Mouse (Mus musculus) spleen, adult 2 months (tissue): Measurements from ENCODE around the gene Cps1. TPM values are rescaled to one million over a fixed set of nuclear protein-coding genes. Genes with fewer than 3 reads are reported as not detected.

Source experiments
- DNase-seq, 2 experiments: peaks; one replicate each; pipeline versions ENCODE4 v3.0.0 to v3.0.0-alpha.2; 2012 to 2021; ENCODE audit warnings: low spot score in 2 of 2, low read depth in 1 of 2
- H3K27ac ChIP-seq: fragments of 200-500 bp; 2 replicates; pipeline ENCODE4 v1.5.1; 2012; ENCODE audit warnings: low read length, inconsistent platforms; ENCODE audit not compliant: insufficient read depth
- H3K27me3 ChIP-seq: fragments of 200-500 bp; 2 replicates; pipeline ENCODE4 v1.6.1; 2012; ENCODE audit warnings: mild to moderate bottlenecking, moderate library complexity, low read length, inconsistent platforms; ENCODE audit not compliant: control insufficient read depth, insufficient read depth
- H3K36me3 ChIP-seq: fragments of 200-500 bp; 2 replicates; pipeline ENCODE4 v1.6.1; 2012; ENCODE audit warnings: mild to moderate bottlenecking, low read length, inconsistent platforms; ENCODE audit not compliant: control insufficient read depth, insufficient read depth
- H3K4me1 ChIP-seq: fragments of 200-500 bp; 2 replicates; pipeline ENCODE4 v1.6.1; 2011; ENCODE audit warnings: inconsistent platforms; ENCODE audit not compliant: control insufficient read depth, insufficient read depth, insufficient read length
- H3K4me3 ChIP-seq: fragments of 200-500 bp; 2 replicates; pipeline ENCODE4 v1.5.1; 2011; ENCODE audit warnings: mild to moderate bottlenecking, inconsistent platforms; ENCODE audit not compliant: insufficient read depth, insufficient read length; ENCODE audit errors: extremely low read depth
- CTCF ChIP-seq: fragments of 200-500 bp; IDR thresholded peaks from 2 replicates; pipeline ENCODE4 v1.5.1; 2011; ENCODE audit warnings: mild to moderate bottlenecking, inconsistent platforms; ENCODE audit not compliant: insufficient read depth, insufficient read length, insufficient replicate concordance; ENCODE audit errors: extremely low read depth
- POLR2A ChIP-seq: fragments of 200-500 bp; IDR thresholded peaks from 2 replicates; pipeline ENCODE4 v1.6.1; 2011; ENCODE audit warnings: low read depth, low read length, inconsistent platforms
- WGBS: fragments of 180-500 bp; shearing (Covaris S2); methylation state at CpG from one replicate; pipeline ENCODE4 v1.1.7; 2018; 5-methylcytosine and 5-hydroxymethylcytosine counted together
- polyA plus RNA-seq: library from polyadenylated mRNA; depleted of rRNA; stranded (reverse); fragments of >200 nt; gene quantifications from 2 replicates; pipeline ENCODE4 v1.2.3, GENCODE M21; 2012

Gene Cps1
- polyA plus RNA-seq, 1 experiment = 0.04 TPM

- no peaks in the 10 kb centered on the region for H3K36me3 ChIP-seq
- no peak overlapping the region for H3K4me3 ChIP-seq
- no peak for DNase-seq
- no peaks in the 10 kb centered on the region for H3K4me1 ChIP-seq
- H3K27ac ChIP-seq = no peak overlapping the region
- WGBS = 85% methylated on average over 7 of the region's 7 CpGs
- TF ChIP-seq POLR2A = no peak
- no peak for TF ChIP-seq CTCF
- no peaks in the 10 kb centered on the region for H3K27me3 ChIP-seq
Measured at GRCm38 (mm10) chr1:67223666-67224065, 100.8 kb downstream of the Cps1 start.

DNA sequence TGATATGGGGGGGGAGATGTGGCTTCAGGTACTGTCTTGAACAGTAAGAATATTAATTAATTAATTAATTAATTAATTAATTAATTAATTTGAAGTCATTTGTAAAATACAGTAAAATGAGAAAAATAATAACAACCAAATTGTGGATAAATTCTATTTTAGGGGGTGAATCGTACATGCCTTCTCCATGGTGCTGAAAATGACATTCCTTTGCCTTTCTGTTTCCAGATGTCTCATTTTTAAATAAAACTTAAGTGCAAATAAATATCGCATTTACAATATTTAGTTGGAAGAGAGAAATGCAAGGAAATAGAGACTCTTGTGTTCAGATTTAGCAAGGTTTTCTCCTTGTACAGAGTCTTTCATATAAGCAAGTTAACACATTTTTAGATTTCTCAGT, 112.0 kb downstream of the Cps1 start:
- Histone ChIP-seq H3K27ac (no peak overlapping the region), H3K27me3 (no peaks in the 10 kb centered on the region), H3K36me3 (no peaks in the 10 kb centered on the region), H3K4me3 (no peak overlapping the region), H3K4me1 (no peaks in the 10 kb centered on the region)
- DNase-seq = no peak
- no peak for TF ChIP-seq CTCF
- WGBS = 75% methylated on average over 2 of the region's 2 CpGs

GRCm38 (mm10) chr1:67235468-67236217, 112.8 kb downstream of the Cps1 start:
- Histone ChIP-seq H3K27me3 (no peaks in the 10 kb centered on the region), H3K27ac (no peak overlapping the region), H3K4me3 (no peak overlapping the region), H3K4me1 (no peaks in the 10 kb centered on the region), H3K36me3 (no peaks in the 10 kb centered on the region)
- 84% methylated on average over 7 of the region's 7 CpGs for WGBS
- DNase-seq = no peak
- TF ChIP-seq POLR2A (no peak), CTCF (no peak)

- WGBS = 100% methylated on average over 1 of the region's 1 CpGs
- no peaks in the 10 kb centered on the region for H3K4me1 ChIP-seq
- H3K4me3 ChIP-seq = no peak overlapping the region
- H3K27ac ChIP-seq = no peak overlapping the region
- H3K27me3 ChIP-seq = no peaks in the 10 kb centered on the region
- TF ChIP-seq CTCF = no peak
- TF ChIP-seq POLR2A = no peak
- no peak for DNase-seq
- no peaks in the 10 kb centered on the region for H3K36me3 ChIP-seq
Measured at GRCm38 (mm10) chr1:67238446-67238845, 115.6 kb downstream of the Cps1 start.

- WGBS = 76% methylated on average over 1 of the region's 1 CpGs
- TF ChIP-seq POLR2A (no peak), CTCF (no peak)
Measured at GRCm38 (mm10) chr1:67238941-67239340, 116.1 kb downstream of the Cps1 start.

GRCm38 (mm10) chr1:67265222-67265621, 142.4 kb downstream of the Cps1 start:
- 84% methylated on average over 1 of the region's 1 CpGs for WGBS
- H3K27ac ChIP-seq = no peak overlapping the region
- H3K4me1 ChIP-seq = no peaks in the 10 kb centered on the region
- TF ChIP-seq POLR2A = no peak
- TF ChIP-seq CTCF = no peak
- no peak overlapping the region for H3K4me3 ChIP-seq
- no peaks in the 10 kb centered on the region for H3K36me3 ChIP-seq
- no peak for DNase-seq
- no peaks in the 10 kb centered on the region for H3K27me3 ChIP-seq

More at GRCm38 (mm10) chr1:67238941-67239340, 116.1 kb downstream of the Cps1 start:
- H3K27ac ChIP-seq = no peak overlapping the region
- DNase-seq = no peak
- no peaks in the 10 kb centered on the region for H3K4me1 ChIP-seq
- H3K27me3 ChIP-seq = no peaks in the 10 kb centered on the region
- no peaks in the 10 kb centered on the region for H3K36me3 ChIP-seq
- H3K4me3 ChIP-seq = no peak overlapping the region

GRCm38 (mm10) chr1:67267972-67268371, 145.1 kb downstream of the Cps1 start:
- Histone ChIP-seq H3K36me3 (no peaks in the 10 kb centered on the region), H3K27me3 (no peaks in the 10 kb centered on the region), H3K4me1 (no peaks in the 10 kb centered on the region), H3K27ac (no peak overlapping the region), H3K4me3 (no peak overlapping the region)
- TF ChIP-seq POLR2A (no peak), CTCF (no peak)
- DNase-seq = no peak
